Mouse (Mus musculus) heart, postnatal 25 days (tissue): ENCODE measurements at regions not wholly inside any gene's neighbourhood (a gene's known extent, or its start where the extent isn't known, plus 50 kb on each side); places are given as distances from the start of the nearest gene placed in this dataset.

ENCODE experiments used
- DNase-seq: peaks from one replicate; pipeline ENCODE4 v3.0.0; 2022; ENCODE audit warnings: low spot score
- intact Hi-C: fragments of 180-260 bp; cut with DNase I; formaldehyde crosslinking; loops from one replicate; pipeline ENCODE4 v1.15.1; 2025

GRCm38 (mm10) chr13:112048327-112048726, 239.5 kb upstream of the Map3k1 start:
- DNase-seq = no peak
- intact Hi-C loops = loop anchor here (5.0 kb wide), 1 partner anchor 46 kb away; no protein-coding TSS in a partner anchor

DNA sequence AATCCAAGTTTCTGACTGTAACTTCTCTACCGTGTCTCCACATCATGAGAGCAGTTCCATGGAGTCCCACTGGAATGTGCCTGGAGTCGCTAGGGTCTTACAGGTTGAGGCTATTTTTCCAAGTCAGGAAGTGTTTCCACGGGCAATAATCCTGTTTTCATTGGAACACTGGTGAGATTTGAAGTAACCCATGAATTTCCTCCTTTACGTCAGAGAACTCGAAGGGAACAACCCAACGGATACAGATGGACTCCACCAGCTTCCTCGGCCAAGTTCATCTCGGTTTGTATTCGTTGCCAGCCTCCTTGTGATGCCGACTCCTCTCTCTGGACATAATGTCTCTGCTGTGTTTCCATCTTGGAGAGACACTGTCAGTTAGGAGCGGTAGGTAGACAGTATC, 237.4 kb upstream of the Ankrd55 start:
- DNase-seq = peak; percentile 20
- intact Hi-C loops = no loop called here

DNA sequence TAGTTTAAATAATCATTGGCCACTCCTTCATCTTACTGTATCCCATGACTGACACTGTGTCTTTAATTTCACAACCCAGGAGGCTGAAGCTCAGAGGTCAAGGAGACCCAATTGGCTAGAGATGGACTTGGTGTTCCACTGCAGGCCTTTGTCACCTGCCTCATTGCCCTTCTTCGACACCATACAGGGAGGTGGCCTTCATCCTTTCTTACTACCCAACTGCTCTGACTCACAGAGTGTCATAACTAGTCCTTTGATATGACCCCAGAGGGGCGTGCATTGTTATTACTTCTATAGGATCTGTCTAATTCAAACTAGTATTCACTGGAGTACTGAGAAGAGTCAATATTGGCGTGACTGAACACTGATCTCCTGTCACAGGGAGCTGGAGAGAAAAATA, 236.2 kb upstream of the Ankrd55 start:
- intact Hi-C loops = no loop called here
- no peak for DNase-seq

- no peak for DNase-seq
- intact Hi-C loops = no loop called here
Measured at GRCm38 (mm10) chr13:112052456-112052855, 235.8 kb upstream of the Ankrd55 start.

DNA sequence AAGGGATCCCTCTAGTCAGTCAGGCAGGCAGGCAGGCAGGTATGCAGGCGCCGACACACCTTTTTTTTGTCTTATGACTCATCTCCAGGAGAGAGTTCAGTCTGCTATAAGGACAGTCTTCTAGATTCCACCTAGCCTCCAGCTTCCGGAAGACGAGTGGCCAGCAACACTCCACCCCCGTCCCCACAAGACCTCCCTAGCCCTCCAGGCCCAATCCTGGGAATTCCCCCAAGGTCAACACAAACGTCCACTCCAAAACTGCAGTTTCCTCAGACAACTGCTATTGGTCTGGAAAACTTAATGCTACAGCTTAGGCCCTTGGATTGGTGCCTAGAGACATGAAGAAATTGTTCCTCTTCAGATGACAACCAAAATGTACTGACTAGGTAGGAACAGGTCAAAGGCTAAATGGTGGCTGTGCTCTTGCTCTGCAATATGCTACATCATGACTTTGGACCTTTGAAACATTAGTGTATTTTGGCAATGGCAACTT, 233.3 kb upstream of the Ankrd55 start:
- intact Hi-C loops = no loop called here

DNA sequence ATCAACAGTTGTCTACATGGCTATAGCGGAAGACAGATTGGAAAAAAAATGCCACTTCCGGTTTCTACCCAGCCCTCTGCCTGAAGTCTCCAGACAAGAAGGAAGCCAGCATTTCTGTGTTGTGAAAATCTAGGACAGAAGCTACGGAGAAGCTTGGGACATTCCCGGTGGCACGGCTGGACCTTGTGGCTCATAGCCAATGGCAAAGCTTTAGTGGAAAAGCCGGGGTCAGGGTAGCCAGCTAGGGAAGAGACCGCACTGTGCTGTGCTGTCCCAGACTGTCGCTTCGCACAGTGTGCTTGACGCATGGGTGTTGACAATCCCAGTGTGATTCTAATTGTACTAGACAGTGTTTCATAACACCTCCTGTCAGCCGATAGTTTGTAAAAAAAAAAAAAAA, 230.0 kb upstream of the Ankrd55 start:
- no peak for DNase-seq
- intact Hi-C loops = no loop called here

More for the DNA sequence above, 233.3 kb upstream of the Ankrd55 start:
- no peak for DNase-seq

- no peak for DNase-seq
- intact Hi-C loops = no loop called here
Measured at GRCm38 (mm10) chr13:112058771-112059170, 229.5 kb upstream of the Ankrd55 start.

DNA sequence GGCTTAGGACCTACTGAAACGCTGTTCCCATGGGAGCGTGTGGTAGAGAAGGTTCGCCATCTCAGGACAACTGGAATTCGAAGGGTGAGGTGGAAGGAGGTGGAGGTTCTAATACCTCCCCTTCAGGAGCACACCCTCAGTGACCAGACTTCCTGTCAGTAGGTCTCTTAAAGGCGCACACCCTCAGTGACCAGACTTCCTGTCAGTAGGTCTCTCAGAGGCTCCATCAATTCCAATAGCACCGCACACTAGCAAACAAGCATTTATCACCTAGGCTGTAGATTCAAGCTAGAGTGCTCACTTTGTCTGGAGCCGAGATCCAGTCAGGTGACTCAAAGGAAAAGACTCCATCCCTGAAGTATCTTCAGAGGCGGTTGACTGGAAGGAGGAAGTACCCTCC, 226.2 kb upstream of the Ankrd55 start:
- DNase-seq = no peak
- intact Hi-C loops = no loop called here

- no peak for DNase-seq
- intact Hi-C loops = no loop called here
Measured at GRCm38 (mm10) chr13:112063409-112064111, 224.7 kb upstream of the Ankrd55 start.

DNA sequence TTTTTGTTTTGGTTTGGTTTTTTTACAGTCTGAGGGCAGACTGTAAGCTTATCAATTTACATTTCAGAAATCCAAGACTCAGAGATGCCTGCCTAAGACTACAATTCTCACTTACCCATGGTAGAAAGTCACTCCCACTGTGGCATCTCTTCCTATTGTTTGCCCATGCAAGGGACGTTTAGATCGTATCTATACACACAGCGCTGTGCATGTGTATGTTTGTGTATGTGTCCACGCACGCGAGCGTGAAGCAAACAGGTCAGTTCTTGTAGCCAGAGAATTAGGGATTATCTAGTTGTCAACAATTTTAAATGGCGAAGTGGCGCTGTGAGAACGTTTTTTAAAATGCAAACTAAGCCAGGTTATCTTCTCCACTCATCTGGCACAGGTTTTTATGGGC, 223.6 kb upstream of the Ankrd55 start:
- intact Hi-C loops = no loop called here
- no peak for DNase-seq

DNA sequence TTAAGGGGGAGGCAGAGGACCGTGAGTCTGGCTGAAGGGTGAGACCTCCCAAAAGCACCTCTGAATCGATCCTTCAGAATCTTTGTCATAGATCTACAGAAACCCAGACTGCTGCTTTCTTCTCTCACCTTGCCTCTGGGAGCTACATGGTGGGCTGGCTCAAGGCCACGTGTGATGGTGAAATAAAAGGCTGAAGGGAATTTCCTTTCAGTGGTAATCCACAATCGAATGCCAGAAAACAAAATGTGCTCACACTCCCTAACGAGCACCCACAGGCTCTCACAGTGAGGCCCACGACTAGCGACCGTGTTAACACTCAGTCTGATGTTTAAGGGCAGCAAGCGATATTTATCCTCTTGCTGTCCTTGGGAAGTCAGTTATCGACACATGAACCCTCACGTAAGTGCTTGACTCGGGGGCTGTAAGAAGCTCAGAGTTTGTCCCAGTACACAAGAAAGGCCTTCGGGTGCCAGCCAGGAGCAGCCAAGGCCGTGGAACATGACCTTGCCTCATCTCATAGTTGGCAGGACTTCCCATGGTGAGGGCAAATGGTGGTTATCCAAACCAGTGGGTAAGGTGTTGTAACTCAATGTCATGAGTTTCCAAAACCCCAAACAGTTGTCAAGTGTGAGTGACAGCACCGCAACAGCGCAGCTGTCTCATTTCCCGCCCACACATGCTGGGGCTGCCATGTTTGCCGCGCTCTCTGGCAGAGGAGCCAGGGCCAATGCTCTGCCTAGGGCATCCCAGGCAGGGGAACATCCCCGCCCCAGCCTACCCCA, 221.0 kb upstream of the Ankrd55 start:
- intact Hi-C loops = no loop called here
- no peak for DNase-seq

- intact Hi-C loops = no loop called here
- no peak for DNase-seq
Measured at GRCm38 (mm10) chr13:112070757-112071156, 217.5 kb upstream of the Ankrd55 start.

GRCm38 (mm10) chr13:112071209-112071955, 216.9 kb upstream of the Ankrd55 start:
- intact Hi-C loops = no loop called here
- no peak for DNase-seq

DNA sequence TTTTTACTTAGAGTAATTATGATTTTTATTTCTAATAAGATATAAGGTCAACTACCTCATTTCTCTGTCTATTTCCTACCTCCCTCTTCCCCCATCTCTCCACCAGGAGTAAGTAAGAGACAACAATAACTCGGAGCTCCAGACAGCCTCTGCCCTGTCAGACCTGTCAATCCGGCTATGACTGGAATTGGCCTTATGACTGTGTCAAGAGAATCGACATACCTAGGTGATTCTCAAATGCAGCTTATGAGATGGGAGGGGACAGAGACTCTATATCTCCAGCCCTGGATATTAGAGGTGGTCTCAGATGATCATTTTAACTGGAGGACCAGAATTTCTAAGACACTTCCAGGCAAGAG, 216.3 kb upstream of the Ankrd55 start:
- intact Hi-C loops = no loop called here
- no peak for DNase-seq

DNA sequence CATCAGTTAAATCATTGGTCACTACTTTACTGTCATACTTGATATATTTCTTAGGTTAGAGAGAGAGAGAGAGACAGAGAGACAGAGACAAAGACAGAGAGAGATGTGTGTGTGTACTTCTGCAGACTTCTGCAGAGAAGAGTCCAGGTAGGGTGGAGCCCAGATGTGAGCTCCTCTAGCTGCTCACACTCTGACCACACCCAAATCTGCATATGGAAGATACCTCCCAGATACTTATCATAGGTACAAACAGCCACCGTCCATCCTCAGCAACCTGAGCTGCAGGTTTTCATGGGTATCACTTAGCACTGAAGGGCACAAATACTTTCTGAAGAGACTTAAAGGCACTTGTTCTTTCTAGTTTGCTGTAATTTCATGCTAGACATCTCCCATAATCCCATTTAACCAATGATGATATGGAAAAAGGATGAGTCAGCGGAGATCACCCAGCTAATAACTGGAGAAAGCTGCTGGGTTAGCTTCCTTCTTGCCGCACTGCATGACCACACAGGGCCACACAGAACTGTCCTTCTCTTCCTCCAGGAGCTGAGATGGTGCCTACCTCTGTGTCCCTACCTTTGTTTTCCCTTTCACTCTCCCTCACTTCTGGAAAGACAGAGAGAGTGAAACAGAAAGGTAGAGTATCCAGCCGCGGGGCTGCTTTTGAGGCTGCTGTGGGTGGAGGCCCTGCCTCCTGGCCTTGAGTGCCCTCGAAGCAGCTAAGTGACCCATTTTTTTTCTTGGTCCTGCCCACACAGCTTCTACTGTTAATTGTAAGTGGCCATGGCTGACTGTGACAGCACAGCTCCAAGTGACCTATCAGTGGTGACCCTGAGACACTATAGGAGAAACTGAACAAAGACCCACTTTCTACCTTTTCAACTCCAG, 214.5 kb upstream of the Ankrd55 start:
- DNase-seq = no peak
- intact Hi-C loops = no loop called here

- intact Hi-C loops = no loop called here
- DNase-seq = no peak
Measured at GRCm38 (mm10) chr13:112075847-112076479, 212.3 kb upstream of the Ankrd55 start.

DNA sequence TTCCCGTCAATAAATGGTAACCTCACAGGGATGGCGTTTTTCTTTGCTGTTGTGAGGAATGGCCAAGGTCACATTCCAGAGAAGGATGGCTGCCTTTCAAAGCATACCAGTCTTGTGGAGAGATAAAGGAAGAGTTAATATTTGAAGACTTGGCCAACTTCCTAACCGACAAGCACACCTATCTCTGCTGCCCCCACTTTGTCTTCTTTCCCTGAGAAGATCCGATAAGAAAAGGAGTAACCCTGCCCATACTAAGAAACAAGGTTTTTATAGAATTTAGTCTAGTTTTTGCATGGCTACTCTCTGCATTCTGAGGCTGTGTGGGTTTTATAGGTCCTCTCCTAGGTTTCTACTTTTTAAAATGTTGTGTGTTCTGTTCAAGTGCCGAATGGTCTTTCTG, 210.2 kb upstream of the Ankrd55 start:
- intact Hi-C loops = no loop called here
- no peak for DNase-seq

- intact Hi-C loops = loop anchor here (10.0 kb wide), 1 partner anchor 173 kb away; no protein-coding TSS in a partner anchor
- DNase-seq = no peak
Measured at GRCm38 (mm10) chr13:112081935-112082334, 206.3 kb upstream of the Ankrd55 start.
